Mouse (Mus musculus) midbrain, postnatal 0 days (tissue): Measurements from ENCODE around the gene Slc27a3. TPM values are rescaled to one million over a fixed set of nuclear protein-coding genes. Genes with fewer than 3 reads are reported as not detected.
A peak's percentile ranks its signal among the peaks of the same experiment; 100 is the strongest.

ENCODE experiments used
- ATAC-seq: fragments of 200-750 bp; cut with Nextera tagmentation; 2 replicates; pipeline ENCODE4 v1.8.0; 2017; ENCODE audit warnings: moderate number of reproducible peaks, mild to moderate bottlenecking, moderate TSS enrichment, moderate library complexity; ENCODE audit not compliant: low FRiP score
- DNase-seq: peaks from one replicate; pipeline ENCODE4 v3.0.0-alpha.2; 2015; ENCODE audit warnings: low spot score
- H3K27ac ChIP-seq: fragments of 300-500 bp; sonication (generic); 2 replicates; pipeline ENCODE4 v1.5.1; 2014; ENCODE audit warnings: low read depth, mild to moderate bottlenecking, low read length, mixed read lengths
- H3K27me3 ChIP-seq: fragments of 300-500 bp; sonication (generic); 2 replicates; pipeline ENCODE4 v1.6.1; 2014; ENCODE audit warnings: low read length, control low read depth, mixed read lengths; ENCODE audit not compliant: insufficient read depth
- H3K36me3 ChIP-seq: fragments of 300-500 bp; sonication (generic); 2 replicates; pipeline ENCODE4 v1.6.1; 2014; ENCODE audit warnings: low read length, control low read depth, mixed read lengths; ENCODE audit not compliant: insufficient read depth
- H3K4me1 ChIP-seq: fragments of 300-500 bp; sonication (generic); 2 replicates; pipeline ENCODE4 v1.6.1; 2014; ENCODE audit warnings: mild to moderate bottlenecking, control low read depth, antibody characterized with exemption, low read length, mixed read lengths; ENCODE audit not compliant: insufficient read depth
- H3K4me2 ChIP-seq: fragments of 300-500 bp; sonication (generic); 2 replicates; pipeline ENCODE4 v1.6.1; 2014; ENCODE audit warnings: low read depth, mild to moderate bottlenecking, low read length, mixed read lengths; ENCODE audit not compliant: poor library complexity, severe bottlenecking
- H3K4me3 ChIP-seq: fragments of 300-500 bp; sonication (generic); 2 replicates; pipeline ENCODE4 v1.5.1; 2014; ENCODE audit warnings: low read depth, mild to moderate bottlenecking, low read length, moderate library complexity
- H3K9ac ChIP-seq: fragments of 300-500 bp; sonication (generic); replicated peaks from 2 replicates; pipeline ENCODE4 v1.6.1; 2014; ENCODE audit warnings: mild to moderate bottlenecking, low read length, moderate library complexity, mixed read lengths; ENCODE audit not compliant: poor library complexity, severe bottlenecking
- H3K9me3 ChIP-seq: fragments of 300-500 bp; sonication (generic); 2 replicates; pipeline ENCODE4 v1.6.1; 2016; ENCODE audit warnings: low read length, control low read depth
- CTCF ChIP-seq: IDR thresholded peaks from 2 replicates; pipeline ENCODE4 v1.5.1; 2016; ENCODE audit warnings: antibody characterized with exemption, mild to moderate bottlenecking
- WGBS: fragments of 180-500 bp; shearing (Covaris S2); extraction: QIAGEN DNeasy Blood & Tissue Kit; methylation state at CpG from one replicate; pipeline ENCODE4 v1.1.7; 2014; 5-methylcytosine and 5-hydroxymethylcytosine counted together
- polyA plus RNA-seq: library from polyadenylated mRNA; unstranded; fragments of >200 nt; fragmentation: Nextera tagmentation; extraction: Ambion mirVana; gene quantifications from 2 replicates; pipeline ENCODE4 v1.2.1, GENCODE M21; 2015
- total RNA-seq: library from RNA; depleted of rRNA; stranded (reverse); fragments of >200 nt; gene quantifications from 2 replicates; pipeline ENCODE4 v1.2.3, GENCODE M21; 2014

The Slc27a3 gene
- total and polyA plus RNA-seq, 2 experiments from 2014 or later, result 30.8 to 64.8 TPM

GRCm38 (mm10) chr3:90388726-90389510, 820 bp downstream of the Slc27a3 start:
- H3K9ac ChIP-seq, result peak overlapping the region; percentile 75
- DNase-seq (peak; percentile 71), ATAC-seq (peak; percentile 82)

GRCm38 (mm10) chr3:90388192-90388591, 1.5 kb downstream of the Slc27a3 start:
- TF ChIP-seq CTCF, result no peak
- Histone ChIP-seq H3K9me3 (no peaks in the 10 kb centered on the region), H3K36me3 (peaks cover 26% of the 10 kb centered on the region), H3K4me1 (peaks cover 21% of the 10 kb centered on the region), H3K27me3 (no peaks in the 10 kb centered on the region), H3K4me3 (peak overlapping the region; percentile 65), H3K9ac (peak overlapping the region; percentile 75), H3K4me2 (peak overlapping the region; percentile 61), H3K27ac (peak overlapping the region; percentile 98)
- DNase-seq, result no peak
- WGBS, result 76% methylated on average over 4 of the region's 4 CpGs
- no peak for ATAC-seq

More at GRCm38 (mm10) chr3:90388726-90389510, 820 bp downstream of the Slc27a3 start:
- Histone ChIP-seq H3K27ac (peak overlapping the region; percentile 98), H3K9me3 (no peaks in the 10 kb centered on the region), H3K36me3 (peaks cover 33% of the 10 kb centered on the region), H3K4me2 (peak overlapping the region; percentile 61), H3K4me3 (peak overlapping the region; percentile 65), H3K4me1 (peaks cover 21% of the 10 kb centered on the region), H3K27me3 (no peaks in the 10 kb centered on the region)
- 3% methylated on average over 51 of the region's 53 CpGs for WGBS
- TF ChIP-seq CTCF, result peak; percentile 53

- Histone ChIP-seq H3K27ac (no peak overlapping the region), H3K36me3 (peaks cover 19% of the 10 kb centered on the region), H3K4me2 (peak overlapping the region; percentile 61), H3K4me3 (peak overlapping the region; percentile 65; the same call in 1 of the 2 replicates), H3K9me3 (no peaks in the 10 kb centered on the region), H3K9ac (peak overlapping the region; percentile 50), H3K27me3 (no peaks in the 10 kb centered on the region), H3K4me1 (peaks cover 21% of the 10 kb centered on the region)
- no peak for ATAC-seq
- no peak for TF ChIP-seq CTCF
- WGBS, result 60% methylated on average over 11 of the region's 11 CpGs
- DNase-seq, result peak; percentile 52
Observed at GRCm38 (mm10) chr3:90387483-90387882, 2.3 kb downstream of the Slc27a3 start.

GRCm38 (mm10) chr3:90386817-90387216, 2.9 kb downstream of the Slc27a3 start:
- Histone ChIP-seq H3K4me1 (peaks cover 21% of the 10 kb centered on the region), H3K4me3 (no peak overlapping the region), H3K27me3 (no peaks in the 10 kb centered on the region), H3K9ac (no peak overlapping the region), H3K9me3 (no peaks in the 10 kb centered on the region), H3K27ac (no peak overlapping the region), H3K4me2 (peak overlapping the region; percentile 61), H3K36me3 (peaks cover 12% of the 10 kb centered on the region)
- DNase-seq, result no peak
- 96% methylated on average over 9 of the region's 10 CpGs for WGBS
- ATAC-seq, result no peak
- TF ChIP-seq CTCF, result no peak

- H3K4me3 ChIP-seq, result no peak overlapping the region
- no peaks in the 10 kb centered on the region for H3K27me3 ChIP-seq
- H3K27ac ChIP-seq, result no peak overlapping the region
- H3K9ac ChIP-seq, result no peak overlapping the region
- no peak for DNase-seq
- peaks cover 13% of the 10 kb centered on the region for H3K4me1 ChIP-seq
- ATAC-seq, result no peak
- no peak for TF ChIP-seq CTCF
- H3K4me2 ChIP-seq, result no peak overlapping the region
- no peaks in the 10 kb centered on the region for H3K9me3 ChIP-seq
- H3K36me3 ChIP-seq, result peaks cover 7% of the 10 kb centered on the region
- WGBS, result 80% methylated on average over 7 of the region's 7 CpGs
Observed at GRCm38 (mm10) chr3:90384851-90385375, 4.8 kb downstream of the Slc27a3 start.

- Histone ChIP-seq H3K36me3 (peaks cover 7% of the 10 kb centered on the region), H3K27ac (no peak overlapping the region), H3K4me2 (no peak overlapping the region), H3K27me3 (no peaks in the 10 kb centered on the region), H3K9ac (no peak overlapping the region), H3K4me3 (no peak overlapping the region), H3K9me3 (no peaks in the 10 kb centered on the region), H3K4me1 (peaks cover 13% of the 10 kb centered on the region)
- no peak for ATAC-seq
- TF ChIP-seq CTCF, result no peak
- peak; percentile 31 for DNase-seq
- WGBS, result 77% methylated on average over 4 of the region's 4 CpGs
Observed at GRCm38 (mm10) chr3:90383690-90384089, 6.0 kb downstream of the Slc27a3 start.
